Mouse (Mus musculus): ENCODE measurements around the gene Lmbrd2. TPM values are rescaled to one million over a fixed set of nuclear protein-coding genes. Genes with fewer than 3 reads are reported as not detected.
"Not testable (repeated sequence)": the region's sequence is repeated elsewhere in the genome, so short reads cannot be mapped to it uniquely, and the experiment has no call there.

Lmbrd2 gene
- polyA plus RNA-seq, 1 experiment from 2014 or later, result 3.5 TPM

DNA sequence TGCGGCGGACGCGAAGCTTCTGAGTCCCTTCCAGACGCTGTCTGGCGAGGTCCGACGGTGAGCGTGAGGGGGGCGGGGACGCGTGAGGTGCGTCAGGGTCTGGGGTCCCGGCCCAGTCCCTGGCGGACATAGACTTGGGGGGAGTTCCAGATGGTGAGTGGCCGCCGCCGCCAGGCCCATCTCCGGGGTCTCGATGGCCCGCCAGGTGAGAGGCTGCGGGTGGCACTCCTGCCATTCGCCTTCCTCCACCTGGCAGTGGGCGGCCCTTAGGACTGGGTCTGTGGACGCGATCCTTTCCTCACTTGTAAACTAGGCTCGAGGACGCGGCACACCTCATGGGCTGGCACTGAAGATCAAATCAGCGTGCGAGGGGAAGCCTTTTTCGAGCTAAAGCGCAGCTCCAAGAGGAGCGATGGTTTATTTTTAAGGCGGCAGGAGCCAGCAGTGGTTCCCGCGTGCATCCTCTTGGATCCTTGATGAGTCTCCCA lies 378 bp downstream of the Lmbrd2 start:
- under 1% methylated on average over 37 of the region's 37 CpGs for WGBS
- Histone ChIP-seq H3K4me1 (replicated peaks) (peaks cover 38% of the 10 kb centered on the region), H3K27me3 (no peaks in the 10 kb centered on the region), H3K9me3 (no peaks in the 10 kb centered on the region), H3K4me3 (peak overlapping the region; percentile 92), H3K4me2 (peak overlapping the region; percentile 85), H3K36me3 (peaks cover 18% of the 10 kb centered on the region), H3K27ac (replicated peaks) (peak overlapping the region; percentile 92), H3K9ac (peak overlapping the region; percentile 88)
- ATAC-seq (ENCODE audit: low FRiP score, low read depth), result peak; percentile 93

GRCm38 (mm10) chr15:9155325-9155724 lies 15.0 kb downstream of the Lmbrd2 start, which contains the start of gene Skp2:
TSS of gene Skp2 (minus strand) at chr15:9155425.
- Histone ChIP-seq H3K27ac (replicated peaks) (no peak within 1 kb of the TSS), H3K9ac (no peak within 1 kb of the TSS)
- no peak for ATAC-seq (ENCODE audit: low FRiP score, low read depth)

GRCm38 (mm10) chr15:9162557-9163070 lies 22.3 kb downstream of the Lmbrd2 start:
- no peak for ATAC-seq (ENCODE audit: low FRiP score, low read depth)
- Histone ChIP-seq H3K4me3 (no peak overlapping the region), H3K9me3 (no peaks in the 10 kb centered on the region), H3K36me3 (peaks cover 37% of the 10 kb centered on the region), H3K9ac (no peak overlapping the region), H3K27ac (replicated peaks) (no peak overlapping the region), H3K4me2 (no peak overlapping the region), H3K27me3 (no peaks in the 10 kb centered on the region), H3K4me1 (replicated peaks) (no peaks in the 10 kb centered on the region)
- 63% methylated on average over 4 of the region's 4 CpGs for WGBS

More at GRCm38 (mm10) chr15:9155325-9155724, 15.0 kb downstream of the Lmbrd2 start, which contains the start of gene Skp2:
- Histone ChIP-seq H3K4me1 (replicated peaks) (no peaks in the 10 kb centered on the region), H3K9me3 (no peaks in the 10 kb centered on the region), H3K4me2 (no peak within 1 kb of the TSS), H3K27me3 (no peaks in the 10 kb centered on the region), H3K4me3 (no peak within 1 kb of the TSS), H3K36me3 (peaks cover 49% of the 10 kb centered on the region)

DNA sequence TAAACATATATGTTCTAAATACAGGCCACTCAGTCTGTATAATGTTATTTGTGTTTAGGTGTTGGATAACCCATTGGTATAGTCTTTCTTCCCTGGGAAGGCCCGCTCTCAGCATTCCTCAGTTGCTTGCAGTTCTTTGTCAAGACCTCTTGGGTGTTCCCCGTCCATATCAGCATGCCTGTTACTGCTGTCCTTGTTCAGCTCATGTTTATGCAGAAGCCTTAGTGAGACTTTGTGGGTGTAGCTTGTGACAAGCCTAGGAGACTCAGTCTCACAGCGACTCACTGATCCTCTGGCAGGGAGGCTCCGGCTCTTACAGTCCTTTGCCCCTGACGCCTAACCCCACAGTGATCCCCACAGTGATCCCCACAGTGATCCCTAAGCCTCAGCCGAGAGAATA lies 23.8 kb downstream of the Lmbrd2 start:
- Histone ChIP-seq H3K9ac (no peak overlapping the region), H3K4me3 (no peak overlapping the region), H3K27ac (replicated peaks) (no peak overlapping the region), H3K4me1 (replicated peaks) (no peaks in the 10 kb centered on the region), H3K36me3 (peaks cover 43% of the 10 kb centered on the region), H3K4me2 (no peak overlapping the region), H3K27me3 (no peaks in the 10 kb centered on the region), H3K9me3 (no peaks in the 10 kb centered on the region)
- 52% methylated on average over 6 of the region's 6 CpGs for WGBS
- no peak for ATAC-seq (ENCODE audit: low FRiP score, low read depth)

GRCm38 (mm10) chr15:9177038-9177437 lies 36.7 kb downstream of the Lmbrd2 start:
- Histone ChIP-seq H3K27me3 (no peaks in the 10 kb centered on the region), H3K4me2 (no peak overlapping the region), H3K36me3 (peaks cover 30% of the 10 kb centered on the region), H3K4me3 (no peak overlapping the region), H3K9ac (no peak overlapping the region), H3K27ac (replicated peaks) (no peak overlapping the region), H3K9me3 (no peaks in the 10 kb centered on the region), H3K4me1 (replicated peaks) (no peaks in the 10 kb centered on the region)
- 93% methylated on average over 3 of the region's 3 CpGs for WGBS
- ATAC-seq (ENCODE audit: low FRiP score, low read depth), result no peak

DNA sequence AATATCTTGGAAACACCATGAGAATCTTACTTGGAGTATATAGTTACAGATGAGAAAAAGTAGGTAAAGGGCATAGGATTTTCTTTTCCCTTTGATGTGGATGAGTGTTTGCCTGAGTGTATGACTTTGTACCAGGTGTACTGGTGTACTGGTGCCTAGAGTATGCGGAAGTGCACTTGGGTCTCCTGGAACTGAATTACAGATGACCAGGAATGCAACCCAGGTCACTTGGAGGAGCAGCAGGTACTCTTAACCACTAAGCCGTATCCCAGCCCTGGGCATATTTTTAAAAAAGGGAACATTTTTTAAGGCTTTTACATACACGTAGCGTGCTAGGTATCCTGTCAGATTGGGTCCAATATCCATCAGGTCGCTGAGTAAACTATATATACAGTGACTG lies 43.6 kb downstream of the Lmbrd2 start:
- no peak overlapping the region for H3K4me2 ChIP-seq
- H3K4me1 ChIP-seq (replicated peaks), result no peaks in the 10 kb centered on the region
- 96% methylated on average over 5 of the region's 5 CpGs for WGBS
- H3K27me3 ChIP-seq, result no peaks in the 10 kb centered on the region
- H3K9ac ChIP-seq, result no peak overlapping the region
- no peak overlapping the region for H3K27ac ChIP-seq (replicated peaks)
- H3K36me3 ChIP-seq, result peaks cover 36% of the 10 kb centered on the region
- ATAC-seq (ENCODE audit: low FRiP score, low read depth), result no peak
- no peaks in the 10 kb centered on the region for H3K9me3 ChIP-seq
- no peak overlapping the region for H3K4me3 ChIP-seq

DNA sequence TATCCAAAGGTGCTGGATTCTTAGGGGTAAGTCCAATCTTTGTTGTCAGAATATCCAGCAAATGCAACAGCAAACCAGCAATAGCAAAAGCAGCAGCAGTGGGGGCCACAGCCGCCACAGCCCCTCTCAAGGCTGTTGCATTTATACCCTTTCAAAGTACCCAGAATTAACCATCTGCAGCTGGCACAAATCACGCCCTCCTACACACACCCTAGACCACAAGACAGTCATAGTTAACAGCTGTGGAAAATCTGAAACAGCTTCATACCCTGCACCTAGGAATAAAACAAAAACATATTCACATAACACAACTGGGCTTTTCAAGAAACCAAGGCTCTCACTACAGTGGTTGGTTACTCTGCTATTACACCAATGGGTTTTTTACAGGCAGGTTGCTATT lies 49.4 kb downstream of the Lmbrd2 start:
- Histone ChIP-seq H3K9ac (no peak overlapping the region), H3K9me3 (no peaks in the 10 kb centered on the region), H3K4me1 (replicated peaks) (no peaks in the 10 kb centered on the region), H3K4me3 (no peak overlapping the region), H3K36me3 (peaks cover 36% of the 10 kb centered on the region), H3K27ac (replicated peaks) (no peak overlapping the region), H3K27me3 (no peaks in the 10 kb centered on the region), H3K4me2 (no peak overlapping the region)
- 100% methylated on average over 2 of the region's 2 CpGs for WGBS
- ATAC-seq (ENCODE audit: low FRiP score, low read depth), result no peak

DNA sequence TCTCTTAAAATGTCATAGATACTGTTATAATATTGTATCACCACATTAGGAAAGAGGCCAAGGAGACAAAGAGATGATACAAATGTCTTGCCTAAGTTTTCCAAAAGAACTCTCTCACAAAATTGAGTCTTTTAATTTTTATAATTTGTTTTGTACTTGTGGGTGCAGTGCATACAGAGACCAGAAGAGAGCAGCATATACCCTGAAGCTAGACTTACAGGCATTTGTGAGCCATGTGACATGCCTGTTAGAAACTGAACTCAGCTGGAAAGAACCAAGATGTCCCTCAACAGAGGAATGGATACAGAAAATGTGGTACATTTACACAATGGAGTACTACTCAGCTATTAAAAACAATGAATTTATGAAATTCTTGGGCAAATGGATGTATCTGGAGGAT lies 52.3 kb downstream of the Lmbrd2 start:
- peaks cover 35% of the 10 kb centered on the region for H3K36me3 ChIP-seq
- not testable (repeated sequence) for H3K27me3 ChIP-seq; H3K4me3 ChIP-seq; ATAC-seq (ENCODE audit: low FRiP score, low read depth); H3K9ac ChIP-seq; H3K9me3 ChIP-seq; H3K27ac ChIP-seq (replicated peaks); H3K4me2 ChIP-seq; H3K4me1 ChIP-seq (replicated peaks)

- no peak overlapping the region for H3K4me2 ChIP-seq
- no peaks in the 10 kb centered on the region for H3K27me3 ChIP-seq
- no peaks in the 10 kb centered on the region for H3K4me1 ChIP-seq (replicated peaks)
- no peak overlapping the region for H3K9ac ChIP-seq
- no peak overlapping the region for H3K4me3 ChIP-seq
- 64% methylated on average over 6 of the region's 6 CpGs for WGBS
- peaks cover 17% of the 10 kb centered on the region for H3K36me3 ChIP-seq
- H3K27ac ChIP-seq (replicated peaks), result no peak overlapping the region
- ATAC-seq (ENCODE audit: low FRiP score, low read depth), result no peak
- H3K9me3 ChIP-seq, result no peaks in the 10 kb centered on the region
Measured at GRCm38 (mm10) chr15:9198421-9198820, 58.1 kb downstream of the Lmbrd2 start.

GRCm38 (mm10) chr15:9211891-9212290 lies 71.5 kb downstream of the Lmbrd2 start:
- Histone ChIP-seq H3K27me3 (no peaks in the 10 kb centered on the region), H3K9ac (no peak overlapping the region), H3K4me1 (replicated peaks) (no peaks in the 10 kb centered on the region), H3K27ac (replicated peaks) (no peak overlapping the region), H3K9me3 (no peaks in the 10 kb centered on the region), H3K4me3 (no peak overlapping the region), H3K4me2 (no peak overlapping the region), H3K36me3 (no peaks in the 10 kb centered on the region)
- no peak for ATAC-seq (ENCODE audit: low FRiP score, low read depth)

GRCm38 (mm10) chr15:9213026-9213425 lies 72.7 kb downstream of the Lmbrd2 start:
- not testable (repeated sequence) for H3K36me3 ChIP-seq; H3K27ac ChIP-seq (replicated peaks); H3K9ac ChIP-seq; H3K4me1 ChIP-seq (replicated peaks); H3K27me3 ChIP-seq; H3K4me2 ChIP-seq; H3K4me3 ChIP-seq; H3K9me3 ChIP-seq; ATAC-seq (ENCODE audit: low FRiP score, low read depth)
- 65% methylated on average over 3 of the region's 3 CpGs for WGBS

DNA sequence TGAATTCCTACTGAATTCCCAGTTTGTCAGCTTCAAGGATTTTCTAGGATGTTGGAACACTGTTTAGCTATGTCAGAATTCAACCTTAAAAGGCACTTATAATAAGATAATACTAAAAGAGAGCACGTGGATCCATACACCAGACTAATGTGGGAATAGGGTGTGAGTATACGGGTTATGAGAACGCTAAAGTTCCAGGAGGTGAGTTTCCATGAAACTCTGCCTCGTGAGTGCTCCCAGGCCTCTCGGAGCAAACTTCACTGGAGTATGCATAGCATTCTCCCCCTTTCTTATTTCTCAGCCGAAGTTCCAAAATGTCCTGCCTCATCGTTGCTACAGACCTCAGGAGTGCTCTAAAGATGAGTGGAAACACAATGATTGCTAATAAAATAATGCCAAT lies 73.1 kb downstream of the Lmbrd2 start:
- not testable (repeated sequence) for H3K36me3 ChIP-seq; H3K4me1 ChIP-seq (replicated peaks); H3K9me3 ChIP-seq; H3K27me3 ChIP-seq; H3K4me3 ChIP-seq; H3K9ac ChIP-seq; ATAC-seq (ENCODE audit: low FRiP score, low read depth); H3K4me2 ChIP-seq; H3K27ac ChIP-seq (replicated peaks)
- 95% methylated on average over 7 of the region's 7 CpGs for WGBS

DNA sequence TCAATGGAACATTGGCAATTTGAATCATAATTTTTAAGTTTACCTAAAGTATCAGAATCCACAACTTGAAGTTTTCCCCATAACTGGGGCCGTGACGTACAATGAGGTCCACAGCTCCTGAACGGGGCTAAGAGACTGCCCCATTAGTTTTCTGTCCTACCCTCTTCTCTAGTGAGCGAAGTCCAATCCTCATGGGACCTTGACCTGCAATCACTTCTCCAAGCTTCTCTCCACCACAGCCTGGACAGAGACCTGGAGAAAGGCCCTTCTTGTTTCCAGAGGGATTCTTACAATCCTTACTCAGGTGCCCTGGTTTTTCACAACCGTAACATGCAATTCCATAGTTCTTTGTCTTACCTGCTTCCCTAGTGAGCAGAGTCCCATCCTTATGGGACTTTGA lies 76.1 kb downstream of the Lmbrd2 start:
- 89% methylated on average over 5 of the region's 5 CpGs for WGBS
- no peak for ATAC-seq (ENCODE audit: low FRiP score, low read depth)
- Histone ChIP-seq H3K4me2 (no peak overlapping the region), H3K27ac (replicated peaks) (no peak overlapping the region), H3K4me1 (replicated peaks) (no peaks in the 10 kb centered on the region), H3K36me3 (no peaks in the 10 kb centered on the region), H3K9ac (no peak overlapping the region), H3K9me3 (no peaks in the 10 kb centered on the region), H3K27me3 (no peaks in the 10 kb centered on the region), H3K4me3 (no peak overlapping the region)
